Mouse (Mus musculus) myocyte (in vitro differentiated cells): ENCODE results near the gene Shox2.

Source experiments
- CEBPB ChIP-seq: IDR thresholded peaks from 2 replicates; pipeline ENCODE4 v1.6.1; 2011; ENCODE audit warnings: mild to moderate bottlenecking, moderate library complexity; ENCODE audit not compliant: poor library complexity, insufficient read depth, severe bottlenecking
- POLR2A ChIP-seq: IDR thresholded peaks from one replicate; pipeline ENCODE4 v1.6.1; 2011; ENCODE audit warnings: low read depth, mild to moderate bottlenecking, control low read depth, moderate library complexity; ENCODE audit not compliant: insufficient read length

- TF ChIP-seq POLR2A = no peak
- no peak for TF ChIP-seq CEBPB
These were observed 59.1 kb downstream of the Shox2 start for GRCm38 (mm10) chr3:66922436-66922835.
